Mouse (Mus musculus): Measurements from ENCODE around the gene Cyp2d34. TPM values are rescaled to one million over a fixed set of nuclear protein-coding genes. Genes with fewer than 3 reads are reported as not detected.

Gene Cyp2d34
- total and polyA plus RNA-seq, 3 experiments = not detected

GRCm38 (mm10) chr15:82644371-82644770 lies 23.6 kb upstream of the Cyp2d34 start:
- DNase-seq (ENCODE audit: low read depth, low spot score) = no peak
- Histone ChIP-seq H3K9me3 (replicated peaks; ENCODE audit: insufficient read depth, low read length) (no peaks in the 10 kb centered on the region), H3K27ac (ENCODE audit: control insufficient read depth, low read depth, low read length) (no peak overlapping the region), H3K4me3 (ENCODE audit: control insufficient read depth in 1 of 2, insufficient read depth in 1 of 2, low read depth in 2 of 2, low read length in 2 of 2) (no peak overlapping the region), H3K9ac (ENCODE audit: control insufficient read depth, low read depth, low read length, poor library complexity, severe bottlenecking) (no peak overlapping the region), H3K79me2 (ENCODE audit: control insufficient read depth, insufficient read depth, low read length, poor library complexity) (no peaks in the 10 kb centered on the region), H3K27me3 (ENCODE audit: control insufficient read depth in 1 of 2, insufficient read depth in 2 of 2, low read length in 2 of 2) (no peaks in the 10 kb centered on the region), H3K4me1 (ENCODE audit: control insufficient read depth in 1 of 2, insufficient read depth in 2 of 2, low read length in 2 of 2) (no peaks in the 10 kb centered on the region), H3K36me3 (ENCODE audit: control insufficient read depth in 1 of 2, insufficient read depth in 2 of 2, low read length in 2 of 2) (no peaks in the 10 kb centered on the region)
- TF ChIP-seq JUND (IDR thresholded peaks at IDR 0.05; ENCODE audit: low read depth, low read length) (no peak), ELF1 (IDR thresholded peaks at IDR 0.05; ENCODE audit: low read depth, low read length) (no peak), HCFC1 (IDR thresholded peaks at IDR 0.05; ENCODE audit: low read depth, low read length) (no peak), POLR2AphosphoS5 (IDR thresholded peaks at IDR 0.05; ENCODE audit: borderline replicate concordance, low read depth, low read length) (no peak), USF2 (IDR thresholded peaks at IDR 0.05; ENCODE audit: borderline replicate concordance in 1 of 2, insufficient read depth in 1 of 2, low read depth in 1 of 2, low read length in 2 of 2) (no peak), TCF12 (IDR thresholded peaks at IDR 0.05; ENCODE audit: low read depth, low read length) (no peak), MAFK (IDR thresholded peaks at IDR 0.05; ENCODE audit: borderline replicate concordance, low read depth, low read length) (no peak), MAX (IDR thresholded peaks at IDR 0.05; ENCODE audit: low read length) (no peak), POLR2A (IDR thresholded peaks at IDR 0.05; ENCODE audit: control insufficient read depth in 1 of 2, insufficient read depth in 1 of 2, low read depth in 1 of 2, low read length in 2 of 2, poor library complexity in 1 of 2) (no peak), CHD1 (IDR thresholded peaks at IDR 0.05; ENCODE audit: low read depth, low read length) (no peak), KAT2A (conservative IDR thresholded peaks at IDR 0.05; ENCODE audit: low read depth, low read length) (no peak)

GRCm38 (mm10) chr15:82643771-82644170 lies 23.0 kb upstream of the Cyp2d34 start:
- Histone ChIP-seq H3K79me2 (ENCODE audit: control insufficient read depth, insufficient read depth, low read length, poor library complexity) (no peaks in the 10 kb centered on the region), H3K9me3 (replicated peaks; ENCODE audit: insufficient read depth, low read length) (no peaks in the 10 kb centered on the region), H3K4me3 (ENCODE audit: control insufficient read depth in 1 of 2, insufficient read depth in 1 of 2, low read depth in 2 of 2, low read length in 2 of 2) (no peak overlapping the region), H3K27ac (ENCODE audit: control insufficient read depth, low read depth, low read length) (no peak overlapping the region), H3K27me3 (ENCODE audit: control insufficient read depth in 1 of 2, insufficient read depth in 2 of 2, low read length in 2 of 2) (no peaks in the 10 kb centered on the region), H3K36me3 (ENCODE audit: control insufficient read depth in 1 of 2, insufficient read depth in 2 of 2, low read length in 2 of 2) (no peaks in the 10 kb centered on the region), H3K9ac (ENCODE audit: control insufficient read depth, low read depth, low read length, poor library complexity, severe bottlenecking) (no peak overlapping the region), H3K4me1 (ENCODE audit: control insufficient read depth in 1 of 2, insufficient read depth in 2 of 2, low read length in 2 of 2) (no peaks in the 10 kb centered on the region)
- DNase-seq (ENCODE audit: low read depth, low spot score) = no peak
- TF ChIP-seq RAD21 (IDR thresholded peaks at IDR 0.05; ENCODE audit: low read depth, low read length) (no peak), USF2 (IDR thresholded peaks at IDR 0.05; ENCODE audit: borderline replicate concordance in 1 of 2, insufficient read depth in 1 of 2, low read depth in 1 of 2, low read length in 2 of 2) (no peak), SMC3 (IDR thresholded peaks at IDR 0.05; ENCODE audit: low read depth, low read length) (no peak), POLR2AphosphoS5 (IDR thresholded peaks at IDR 0.05; ENCODE audit: borderline replicate concordance, low read depth, low read length) (no peak), POLR2AphosphoS2 (IDR thresholded peaks at IDR 0.05; ENCODE audit: low read length) (no peak), MAFK (IDR thresholded peaks at IDR 0.05; ENCODE audit: borderline replicate concordance, low read depth, low read length) (no peak), ZNF384 (IDR thresholded peaks at IDR 0.05; ENCODE audit: low read depth, low read length) (no peak), ELF1 (IDR thresholded peaks at IDR 0.05; ENCODE audit: low read depth, low read length) (no peak), MYC (IDR thresholded peaks at IDR 0.05; ENCODE audit: low read depth, low read length) (no peak), NELFE (IDR thresholded peaks at IDR 0.05; ENCODE audit: low read depth, low read length) (no peak), ZC3H11A (IDR thresholded peaks at IDR 0.05; ENCODE audit: low read depth, low read length) (no peak), KAT2A (conservative IDR thresholded peaks at IDR 0.05; ENCODE audit: low read depth, low read length) (no peak), MAX (IDR thresholded peaks at IDR 0.05; ENCODE audit: low read length) (no peak), TBP (IDR thresholded peaks at IDR 0.05; ENCODE audit: low read depth, low read length) (no peak), CHD2 (IDR thresholded peaks at IDR 0.05; ENCODE audit: low read length) (no peak), MYB (IDR thresholded peaks at IDR 0.05; ENCODE audit: low read depth, low read length) (no peak)
